Mouse (Mus musculus) bone marrow, adult 2 months (tissue): ENCODE data around the gene Pmpcb.

Source experiments
- CTCF ChIP-seq: fragments of 200-500 bp; IDR thresholded peaks from 2 replicates; pipeline ENCODE4 v1.5.1; 2011; ENCODE audit warnings: low read length, control low read depth; ENCODE audit not compliant: control insufficient read depth, insufficient read depth
- POLR2A ChIP-seq: fragments of 200-500 bp; IDR thresholded peaks from 2 replicates; pipeline ENCODE4 v1.6.1; 2011; ENCODE audit warnings: low read depth, mild to moderate bottlenecking, control low read depth, low read length, borderline replicate concordance; ENCODE audit not compliant: control insufficient read depth

DNA sequence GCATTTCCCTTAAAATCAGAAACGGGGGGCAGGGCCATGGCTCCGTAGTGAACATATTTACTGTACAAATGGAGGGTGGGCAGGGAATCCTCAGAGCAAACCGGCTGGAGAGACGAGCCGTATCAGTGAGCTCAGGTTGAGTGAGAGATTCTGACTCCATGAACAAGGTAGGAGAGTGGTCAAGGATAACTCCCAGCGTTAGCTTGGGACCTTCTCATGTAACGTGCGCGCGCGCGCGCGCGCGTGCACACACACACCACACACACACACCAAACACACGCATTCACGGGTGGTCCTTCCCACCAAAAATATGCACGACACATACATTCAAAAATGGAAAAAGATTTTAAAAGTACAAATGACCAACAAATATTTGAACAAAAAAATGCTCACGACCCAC, 1.8 kb upstream of the Pmpcb start:
- TF ChIP-seq CTCF (no peak), POLR2A (no peak)
